Mouse (Mus musculus): ENCODE data around the gene Il18. TPM values are rescaled to one million over a fixed set of nuclear protein-coding genes. Genes with fewer than 3 reads are reported as not detected.
A peak's percentile ranks its signal among the peaks of the same experiment; 100 is the strongest.

The Il18 gene
- total RNA-seq, 2 experiments from 2014 or later: 18.5 to 19.1 TPM

GRCm38 (mm10) chr9:50542401-50542800 lies 12.2 kb upstream of the Il18 start:
- no peak for DNase-seq (ENCODE audit: extremely low spot score in 1 of 2, low spot score in 2 of 2)
- intact Hi-C loops (cut with DNase I): no loop called here

GRCm38 (mm10) chr9:50547859-50548478 lies 6.7 kb upstream of the Il18 start:
- DNase-seq (ENCODE audit: extremely low spot score in 1 of 2, low spot score in 2 of 2): no peak
- intact Hi-C loops (cut with DNase I): no loop called here

GRCm38 (mm10) chr9:50548936-50549335 lies 5.7 kb upstream of the Il18 start:
- intact Hi-C loops (cut with DNase I): no loop called here

GRCm38 (mm10) chr9:50552206-50552605 lies 2.4 kb upstream of the Il18 start:
- no peak for DNase-seq (ENCODE audit: extremely low spot score in 1 of 2, low spot score in 2 of 2)
- intact Hi-C loops (cut with DNase I): no loop called here

More at GRCm38 (mm10) chr9:50548936-50549335, 5.7 kb upstream of the Il18 start:
- no peak for DNase-seq (ENCODE audit: extremely low spot score in 1 of 2, low spot score in 2 of 2)

- intact Hi-C loops (cut with DNase I): no loop called here
Measured at GRCm38 (mm10) chr9:50553547-50553946, 1.1 kb upstream of the Il18 start.

GRCm38 (mm10) chr9:50555094-50555446 lies 443 bp downstream of the Il18 start, which contains the start of gene Bco2:
TSS of gene Bco2 (minus strand) at chr9:50555181.
- DNase-seq (ENCODE audit: extremely low spot score in 1 of 2, low spot score in 2 of 2): no peak
- intact Hi-C loops (cut with DNase I): no loop called here

More at GRCm38 (mm10) chr9:50553547-50553946, 1.1 kb upstream of the Il18 start:
- DNase-seq (ENCODE audit: extremely low spot score in 1 of 2, low spot score in 2 of 2): no peak

GRCm38 (mm10) chr9:50561145-50561917 lies 6.7 kb downstream of the Il18 start, which contains the start of gene Tex12:
TSS of gene Tex12 (minus strand) at chr9:50561325.
- no peak for DNase-seq (ENCODE audit: extremely low spot score in 1 of 2, low spot score in 2 of 2)
- intact Hi-C loops (cut with DNase I): no loop called here

GRCm38 (mm10) chr9:50561918-50562360 lies 7.3 kb downstream of the Il18 start:
- no peak for DNase-seq (ENCODE audit: extremely low spot score in 1 of 2, low spot score in 2 of 2)
- intact Hi-C loops (cut with DNase I): no loop called here

- DNase-seq (ENCODE audit: extremely low spot score in 1 of 2, low spot score in 2 of 2): peak in 1 of 2 experiments; percentile 74
- intact Hi-C loops (cut with DNase I): no loop called here
Measured at GRCm38 (mm10) chr9:50565173-50565572, 10.5 kb downstream of the Il18 start.

- intact Hi-C loops (cut with DNase I): no loop called here
- DNase-seq (ENCODE audit: extremely low spot score in 1 of 2, low spot score in 2 of 2): no peak
Measured at GRCm38 (mm10) chr9:50565940-50566339, 11.3 kb downstream of the Il18 start.

GRCm38 (mm10) chr9:50567372-50567771 lies 12.7 kb downstream of the Il18 start:
- intact Hi-C loops (cut with DNase I): no loop called here
- DNase-seq (ENCODE audit: extremely low spot score in 1 of 2, low spot score in 2 of 2): no peak

- intact Hi-C loops (cut with DNase I): no loop called here
- no peak for DNase-seq (ENCODE audit: extremely low spot score in 1 of 2, low spot score in 2 of 2)
Measured at GRCm38 (mm10) chr9:50567881-50568280, 13.3 kb downstream of the Il18 start.

- intact Hi-C loops (cut with DNase I): no loop called here
- no peak for DNase-seq (ENCODE audit: extremely low spot score in 1 of 2, low spot score in 2 of 2)
Measured at GRCm38 (mm10) chr9:50569599-50570525, 15.2 kb downstream of the Il18 start.

GRCm38 (mm10) chr9:50580370-50580769 lies 25.7 kb downstream of the Il18 start:
- DNase-seq (ENCODE audit: extremely low spot score in 1 of 2, low spot score in 2 of 2): no peak
- intact Hi-C loops (cut with DNase I): no loop called here

- DNase-seq (ENCODE audit: extremely low spot score in 1 of 2, low spot score in 2 of 2): no peak
- intact Hi-C loops (cut with DNase I): no loop called here
Measured at GRCm38 (mm10) chr9:50585145-50585818, 30.7 kb downstream of the Il18 start.

- intact Hi-C loops (cut with DNase I): no loop called here
- DNase-seq (ENCODE audit: extremely low spot score in 1 of 2, low spot score in 2 of 2): no peak
Measured at GRCm38 (mm10) chr9:50586955-50587354, 32.3 kb downstream of the Il18 start.

GRCm38 (mm10) chr9:50590856-50591518 lies 36.4 kb downstream of the Il18 start:
- DNase-seq (ENCODE audit: extremely low spot score in 1 of 2, low spot score in 2 of 2): no peak
- intact Hi-C loops (cut with DNase I): no loop called here

- intact Hi-C loops (cut with DNase I): no loop called here
- DNase-seq (ENCODE audit: extremely low spot score in 1 of 2, low spot score in 2 of 2): no peak
Measured at GRCm38 (mm10) chr9:50592955-50593354, 38.3 kb downstream of the Il18 start.
